Mouse (Mus musculus): Measurements from ENCODE around the gene Lama1. TPM values are rescaled to one million over a fixed set of nuclear protein-coding genes. Genes with fewer than 3 reads are reported as not detected.

Gene Lama1
- polyA plus RNA-seq, 1 experiment from 2014 or later: 24.8 TPM

GRCm38 (mm10) chr17:67864363-67864762 lies 167.3 kb downstream of the Lama1 start:
- H3K4me3 ChIP-seq: no peak overlapping the region
- no peaks in the 10 kb centered on the region for H3K9me3 ChIP-seq
- H3K9ac ChIP-seq: no peak overlapping the region
- 92% methylated on average over 10 of the region's 10 CpGs for WGBS
- peaks cover 5% of the 10 kb centered on the region; the same call in 1 of the 2 replicates for H3K36me3 ChIP-seq
- no peak for ATAC-seq (ENCODE audit: low FRiP score, low read depth)
- no peaks in the 10 kb centered on the region for H3K4me1 ChIP-seq
- no peak overlapping the region for H3K4me2 ChIP-seq (replicated peaks)
- no peaks in the 10 kb centered on the region for H3K27me3 ChIP-seq (replicated peaks)
- H3K27ac ChIP-seq: no peak overlapping the region

DNA sequence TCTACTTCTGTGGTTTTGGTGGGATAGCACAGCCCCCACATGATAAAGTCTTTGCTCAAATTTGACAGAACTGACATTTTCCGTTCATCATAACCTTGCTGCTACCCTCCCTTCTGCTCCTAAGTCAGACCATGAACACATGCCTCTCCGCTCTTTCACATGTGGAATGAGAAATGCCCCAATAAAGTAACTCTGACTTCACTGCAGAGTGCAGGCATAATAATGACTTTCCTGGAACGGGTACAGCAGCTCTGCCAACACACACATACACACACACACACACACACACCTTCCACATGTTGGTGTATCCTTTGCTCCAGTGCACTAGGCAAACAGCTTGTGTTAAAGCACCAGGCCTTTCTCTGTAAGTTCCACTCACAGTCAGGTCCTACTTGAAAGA lies 167.9 kb downstream of the Lama1 start:
- WGBS: 86% methylated on average over 3 of the region's 3 CpGs
- Histone ChIP-seq H3K4me1 (no peaks in the 10 kb centered on the region), H3K4me3 (no peak overlapping the region), H3K9ac (no peak overlapping the region), H3K9me3 (no peaks in the 10 kb centered on the region), H3K27me3 (replicated peaks) (no peaks in the 10 kb centered on the region), H3K36me3 (peaks cover 8% of the 10 kb centered on the region; the same call in 1 of the 2 replicates), H3K27ac (no peak overlapping the region), H3K4me2 (replicated peaks) (no peak overlapping the region)
- no peak for ATAC-seq (ENCODE audit: low FRiP score, low read depth)

- Histone ChIP-seq H3K4me3 (no peak overlapping the region), H3K9ac (no peak overlapping the region), H3K27me3 (replicated peaks) (no peaks in the 10 kb centered on the region), H3K27ac (no peak overlapping the region), H3K4me1 (no peaks in the 10 kb centered on the region), H3K4me2 (replicated peaks) (no peak overlapping the region), H3K9me3 (no peaks in the 10 kb centered on the region), H3K36me3 (peaks cover 8% of the 10 kb centered on the region; the same call in 1 of the 2 replicates)
- 80% methylated on average over 9 of the region's 9 CpGs for WGBS
- no peak for ATAC-seq (ENCODE audit: low FRiP score, low read depth)
Observed at GRCm38 (mm10) chr17:67866026-67866425, 169.0 kb downstream of the Lama1 start.

- H3K27ac ChIP-seq: no peak overlapping the region
- no peaks in the 10 kb centered on the region for H3K4me1 ChIP-seq
- H3K27me3 ChIP-seq (replicated peaks): no peaks in the 10 kb centered on the region
- WGBS: 77% methylated on average over 20 of the region's 20 CpGs
- no peaks in the 10 kb centered on the region for H3K9me3 ChIP-seq
- no peak overlapping the region for H3K4me2 ChIP-seq (replicated peaks)
- no peak for ATAC-seq (ENCODE audit: low FRiP score, low read depth)
- H3K4me3 ChIP-seq: no peak overlapping the region
- H3K9ac ChIP-seq: no peak overlapping the region
- H3K36me3 ChIP-seq: peaks cover 14% of the 10 kb centered on the region
Observed at GRCm38 (mm10) chr17:67866541-67867241, 169.6 kb downstream of the Lama1 start.

DNA sequence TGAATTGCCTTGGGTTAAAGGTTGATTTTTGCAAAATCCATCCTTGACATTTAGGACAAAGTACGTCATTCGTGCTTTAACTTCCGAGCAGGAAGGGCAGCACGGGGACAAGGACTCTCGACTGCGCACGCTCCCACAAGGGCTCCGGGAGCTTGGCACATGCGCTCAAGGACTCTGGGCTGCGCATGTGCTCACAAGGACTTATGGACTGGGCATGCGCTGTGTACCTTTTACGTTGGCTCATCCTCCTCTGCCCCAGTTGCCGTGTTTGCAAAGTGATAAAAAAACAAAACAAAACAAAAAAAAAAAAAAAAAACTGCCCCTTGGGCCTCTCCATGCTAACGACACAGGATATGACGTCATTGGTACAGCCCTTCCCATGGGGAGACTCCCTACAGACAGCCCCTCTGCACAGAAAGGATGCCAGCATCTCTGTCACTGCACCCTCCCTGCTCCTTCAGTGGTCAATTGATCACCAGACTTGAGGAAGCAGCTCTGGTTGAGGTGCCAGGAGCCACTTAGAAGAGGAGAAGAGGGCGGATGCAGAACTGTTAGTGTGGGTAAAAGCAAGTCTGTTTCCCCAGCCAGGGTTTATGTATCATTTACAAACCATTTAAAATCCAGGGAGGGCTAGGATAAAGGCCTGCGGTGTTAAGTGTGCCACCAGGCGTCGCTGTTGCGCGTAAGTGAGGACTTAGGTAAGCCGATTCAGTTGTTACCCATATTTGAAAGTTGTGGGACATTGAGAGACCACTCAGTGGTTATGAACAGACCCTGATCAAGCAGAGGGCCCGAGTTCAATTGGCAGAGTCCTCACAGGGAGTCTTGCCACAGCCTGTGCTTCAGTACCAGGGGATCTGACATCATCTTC lies 172.9 kb downstream of the Lama1 start:
- H3K36me3 ChIP-seq: peaks cover 16% of the 10 kb centered on the region
- no peak overlapping the region for H3K9ac ChIP-seq
- no peak overlapping the region for H3K27ac ChIP-seq
- H3K4me2 ChIP-seq (replicated peaks): no peak overlapping the region
- H3K4me3 ChIP-seq: no peak overlapping the region
- no peaks in the 10 kb centered on the region for H3K9me3 ChIP-seq
- peak; percentile 63; the same call in 1 of the 2 replicates for ATAC-seq (ENCODE audit: low FRiP score, low read depth)
- H3K27me3 ChIP-seq (replicated peaks): no peaks in the 10 kb centered on the region
- no peaks in the 10 kb centered on the region for H3K4me1 ChIP-seq
- WGBS: 71% methylated on average over 23 of the region's 23 CpGs

Other genes with a start within 250 kb of the Lama1 start
- not detected in 2 replicates for gene Lrrc30, start 64.5 kb upstream of the Lama1 start, polyA plus RNA-seq (2016; fragmentation: Nextera tagmentation; extraction: Ambion mirVana)

All from neural tube, embryonic 12.5 days (tissue).